Mouse (Mus musculus) cortical plate, adult 2 months (tissue): ENCODE results near the gene Hist1h4j. TPM values are rescaled to one million over a fixed set of nuclear protein-coding genes. Genes with fewer than 3 reads are reported as not detected.
"Not testable (repeated sequence)": the region's sequence is repeated elsewhere in the genome, so short reads cannot be mapped to it uniquely, and the experiment has no call there.

Source experiments
- H3K27ac ChIP-seq: fragments of 200-500 bp; 2 replicates; pipeline ENCODE4 v1.5.1; 2012; ENCODE audit warnings: low read length, control low read depth, inconsistent platforms; ENCODE audit not compliant: insufficient read depth
- H3K4me1 ChIP-seq: fragments of 200-500 bp; 2 replicates; pipeline ENCODE4 v1.6.1; 2011; ENCODE audit warnings: low read length; ENCODE audit not compliant: control insufficient read depth, insufficient read depth
- H3K4me3 ChIP-seq: fragments of 200-500 bp; 2 replicates; pipeline ENCODE4 v1.5.1; 2011; ENCODE audit warnings: mild to moderate bottlenecking, low read length, control low read depth; ENCODE audit not compliant: insufficient read depth
- CTCF ChIP-seq: fragments of 200-500 bp; IDR thresholded peaks from 2 replicates; pipeline ENCODE4 v1.5.1; 2011; ENCODE audit warnings: mild to moderate bottlenecking, control low read depth, low read length; ENCODE audit not compliant: insufficient read depth; ENCODE audit errors: extremely low read depth
- POLR2A ChIP-seq: fragments of 200-500 bp; IDR thresholded peaks from 2 replicates; pipeline ENCODE4 v1.6.1; 2011; ENCODE audit warnings: mild to moderate bottlenecking, low read length, control low read depth; ENCODE audit not compliant: insufficient read depth; ENCODE audit errors: extremely low read depth
- polyA plus RNA-seq: library from polyadenylated mRNA; depleted of rRNA; stranded (reverse); fragments of >200 nt; gene quantifications from 2 replicates; pipeline ENCODE4 v1.2.3, GENCODE M21; 2012; rRNA removed

Gene Hist1h4j
- 2.3 and 2.4 TPM in 2 replicates for polyA plus RNA-seq

GRCm38 (mm10) chr13:21734906-21735767 lies at the start of gene Hist1h4j:
Gene Hist1h4j, plus strand, starts transcription at chr13:21735064.
- TF ChIP-seq POLR2A, result peak; percentile 83
- Histone ChIP-seq H3K4me3 (peak within 1 kb of the TSS; percentile 51), H3K27ac (0 out of 2 replicates have a peak within 1 kb of the TSS, but pooled peaks have one; percentile 9)
- not testable (repeated sequence) for H3K4me1 ChIP-seq

GRCm38 (mm10) chr13:21697811-21698210 lies 37.1 kb upstream of the Hist1h4j start, which contains the start of gene Olfr1359:
Gene Olfr1359, plus strand, starts transcription at chr13:21698111.
- Histone ChIP-seq H3K4me3 (no peak within 1 kb of the TSS), H3K27ac (no peak within 1 kb of the TSS), H3K4me1 (no peaks in the 10 kb centered on the region)
- no peak for TF ChIP-seq CTCF
- no peak for TF ChIP-seq POLR2A

DNA sequence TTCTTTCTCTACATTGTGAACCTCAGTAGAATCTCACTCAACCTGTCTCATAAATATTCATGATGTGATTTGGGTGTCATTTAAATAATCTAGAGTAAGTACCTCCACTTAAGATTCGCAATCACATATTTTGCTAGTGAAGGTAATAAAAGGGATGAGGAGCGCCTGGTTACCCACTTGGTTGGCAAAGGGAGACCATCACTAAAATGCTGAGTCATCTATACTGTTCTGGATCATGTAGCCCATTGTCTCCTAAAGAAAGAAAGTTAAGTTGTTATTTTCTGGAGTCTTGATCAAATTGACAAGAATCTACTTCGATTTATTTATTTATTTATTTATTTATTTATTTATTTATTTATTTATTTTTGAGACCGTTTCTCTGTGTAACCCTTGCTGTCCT lies 28.2 kb upstream of the Hist1h4j start:
- Histone ChIP-seq H3K4me3 (no peak overlapping the region), H3K27ac (no peak overlapping the region), H3K4me1 (no peaks in the 10 kb centered on the region)
- no peak for TF ChIP-seq POLR2A
- no peak for TF ChIP-seq CTCF

GRCm38 (mm10) chr13:21710031-21710711 lies 24.7 kb upstream of the Hist1h4j start:
- no peak overlapping the region for H3K27ac ChIP-seq
- peak overlapping the region; percentile 85 for H3K4me3 ChIP-seq
- TF ChIP-seq CTCF (peak; percentile 65), POLR2A (no peak)
- H3K4me1 ChIP-seq, result peaks cover 2% of the 10 kb centered on the region; the same call in 1 of the 2 replicates

- H3K4me1 ChIP-seq, result peaks cover 4% of the 10 kb centered on the region; the same call in 1 of the 2 replicates
- H3K27ac ChIP-seq, result no peak overlapping the region
- peak overlapping the region; percentile 85 for H3K4me3 ChIP-seq
- TF ChIP-seq POLR2A (no peak), CTCF (no peak)
Observed at GRCm38 (mm10) chr13:21710821-21711525, 23.9 kb upstream of the Hist1h4j start.

DNA sequence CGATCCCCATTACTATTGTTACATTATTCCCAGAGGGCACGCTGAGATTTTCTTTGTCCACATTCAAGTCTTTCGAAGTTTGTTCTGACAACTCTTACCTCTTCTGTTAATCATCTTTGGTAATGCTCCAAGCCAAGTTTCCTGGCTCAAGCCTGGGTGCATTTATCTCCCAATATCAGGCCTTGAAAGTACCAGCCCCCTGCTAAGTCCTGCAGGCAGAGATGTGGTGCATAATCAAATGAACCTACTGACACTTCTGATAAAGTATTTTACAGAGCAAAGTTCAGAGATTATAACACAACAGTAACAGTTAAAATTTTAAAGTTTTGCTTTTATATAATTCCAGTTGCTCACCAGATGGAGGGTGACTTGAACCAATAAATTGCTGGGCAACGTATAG lies 23.2 kb upstream of the Hist1h4j start:
- Histone ChIP-seq H3K4me1 (peaks cover 4% of the 10 kb centered on the region; the same call in 1 of the 2 replicates), H3K27ac (no peak overlapping the region), H3K4me3 (peak overlapping the region; percentile 85; the same call in 1 of the 2 replicates)
- TF ChIP-seq CTCF (no peak), POLR2A (no peak)

- peaks cover 5% of the 10 kb centered on the region; the same call in 1 of the 2 replicates for H3K4me1 ChIP-seq
- TF ChIP-seq POLR2A (no peak), CTCF (peak; percentile 54; the same call in 1 of the 2 replicates)
- peak overlapping the region; percentile 33; the same call in 1 of the 2 replicates for H3K4me3 ChIP-seq
- no peak overlapping the region for H3K27ac ChIP-seq
Observed at GRCm38 (mm10) chr13:21714725-21715124, 20.1 kb upstream of the Hist1h4j start.

DNA sequence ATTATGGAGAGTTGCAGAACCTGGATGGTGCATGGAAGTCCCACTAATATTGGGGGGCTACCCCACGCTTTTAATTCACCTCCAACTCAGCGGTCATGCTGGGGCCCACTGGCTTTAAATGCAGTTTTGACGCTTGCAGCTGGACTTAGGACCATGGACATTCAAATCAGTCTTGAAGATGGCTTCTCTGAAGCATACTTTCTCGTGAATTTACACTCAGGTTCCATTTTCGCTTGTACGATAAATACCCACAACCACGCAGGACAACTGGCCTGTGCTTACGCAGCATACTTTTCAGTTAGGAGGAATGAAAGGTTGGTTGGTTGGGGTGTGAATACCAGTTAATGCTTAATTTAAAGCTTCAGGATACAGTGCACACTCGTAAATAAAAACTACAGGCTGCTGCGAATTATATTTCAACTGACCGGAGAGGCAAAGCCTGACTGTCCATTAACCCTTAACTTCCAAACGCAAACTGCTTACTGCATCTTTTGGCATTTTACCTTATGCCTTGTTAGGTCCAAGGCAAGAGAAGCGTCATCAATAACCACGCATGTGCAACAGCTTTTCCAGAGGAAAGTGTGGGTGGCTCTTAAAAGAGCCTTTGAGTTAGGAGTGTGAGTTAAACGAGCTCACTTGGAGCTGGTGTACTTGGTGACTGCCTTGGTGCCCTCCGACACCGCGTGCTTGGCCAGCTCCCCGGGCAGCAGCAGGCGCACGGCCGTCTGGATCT lies 19.6 kb upstream of the Hist1h4j start:
- Histone ChIP-seq H3K4me3 (peak overlapping the region; percentile 33), H3K27ac (no peak overlapping the region)
- TF ChIP-seq POLR2A (no peak), CTCF (no peak)

More for the DNA sequence above, 19.6 kb upstream of the Hist1h4j start:
- peaks cover 5% of the 10 kb centered on the region; the same call in 1 of the 2 replicates for H3K4me1 ChIP-seq
